Mouse (Mus musculus) olfactory bulb, adult 2 months (tissue): Measurements from ENCODE around the gene Ceacam15.

Experiments used
- CTCF ChIP-seq: fragments of 200-500 bp; IDR thresholded peaks from 2 replicates; pipeline ENCODE4 v1.5.1; 2012; ENCODE audit warnings: low read depth, mild to moderate bottlenecking, low read length, moderate library complexity; ENCODE audit not compliant: insufficient read depth
- POLR2A ChIP-seq: fragments of 200-500 bp; IDR thresholded peaks from 2 replicates; pipeline ENCODE4 v1.6.1; 2012; ENCODE audit warnings: mild to moderate bottlenecking, low read depth, low read length, moderate library complexity; ENCODE audit not compliant: insufficient read depth

DNA sequence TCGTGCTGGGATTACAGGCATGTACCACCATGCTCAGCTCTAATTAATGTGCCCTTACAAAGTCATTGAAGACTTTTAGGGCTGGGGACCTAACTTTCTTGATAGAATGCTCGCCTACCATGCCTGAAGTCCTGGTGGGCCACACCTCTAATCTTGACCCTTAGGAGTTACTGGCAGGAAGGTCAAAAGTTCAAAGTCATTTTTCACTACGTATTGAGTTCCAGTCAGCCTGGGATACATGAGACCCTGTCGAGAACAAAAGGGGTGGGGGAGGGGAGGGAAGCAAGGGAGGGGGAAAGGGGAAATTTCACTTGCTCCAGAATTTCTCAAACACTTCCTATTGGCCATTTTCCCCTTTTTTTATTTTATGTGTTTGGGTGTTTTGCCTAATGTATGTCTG, 52.4 kb downstream of the Ceacam15 start:
- TF ChIP-seq POLR2A: no peak
- no peak for TF ChIP-seq CTCF
